Mouse (Mus musculus) ES-Bruce4 (cell line): ENCODE measurements at regions not wholly inside any gene's neighbourhood (a gene's known extent, or its start where the extent isn't known, plus 50 kb on each side); places are given as distances from the start of the nearest gene placed in this dataset.

ENCODE experiments used
- H3K27ac ChIP-seq: 2 replicates; pipeline ENCODE4 v1.5.1; 2012; ENCODE audit warnings: low read length, inconsistent platforms; ENCODE audit not compliant: insufficient read depth
- H3K27me3 ChIP-seq: 2 replicates; pipeline ENCODE4 v1.6.1; 2012; ENCODE audit warnings: mild to moderate bottlenecking, low read length, inconsistent platforms; ENCODE audit not compliant: control insufficient read depth, poor library complexity, insufficient read depth, severe bottlenecking
- H3K36me3 ChIP-seq: 2 replicates; pipeline ENCODE4 v1.6.1; 2012; ENCODE audit warnings: inconsistent platforms, mild to moderate bottlenecking, low read length, moderate library complexity; ENCODE audit not compliant: control insufficient read depth, poor library complexity, insufficient read depth, severe bottlenecking
- H3K4me1 ChIP-seq: one replicate; pipeline ENCODE4 v1.8.1; 2011; ENCODE audit warnings: low read length; ENCODE audit not compliant: control insufficient read depth, insufficient read depth
- H3K4me3 ChIP-seq: 2 replicates; pipeline ENCODE4 v1.5.1; 2011; ENCODE audit warnings: low read depth, mild to moderate bottlenecking, low read length
- H3K9ac ChIP-seq: 2 replicates; pipeline ENCODE4 v1.6.1; 2012; ENCODE audit warnings: low read depth, mild to moderate bottlenecking, inconsistent platforms; ENCODE audit not compliant: poor library complexity, severe bottlenecking
- H3K9me3 ChIP-seq: replicated peaks from 2 replicates; pipeline ENCODE4 v1.6.1; 2012; ENCODE audit warnings: mild to moderate bottlenecking, low read length, inconsistent platforms; ENCODE audit not compliant: control insufficient read depth, poor library complexity, insufficient read depth, severe bottlenecking
- CTCF ChIP-seq: IDR thresholded peaks from one replicate; pipeline ENCODE4 v1.8.1; 2011; ENCODE audit warnings: low read depth, low read length
- EP300 ChIP-seq: IDR thresholded peaks from 2 replicates; pipeline ENCODE4 v1.6.1; 2011; ENCODE audit warnings: low read depth, low read length; ENCODE audit not compliant: insufficient read depth
- POLR2A ChIP-seq: IDR thresholded peaks from one replicate; pipeline ENCODE4 v1.8.1; 2011; ENCODE audit warnings: low read length; ENCODE audit not compliant: insufficient read depth

- Histone ChIP-seq H3K9me3 (no peaks in the 10 kb centered on the region), H3K27ac (no peak overlapping the region), H3K36me3 (no peaks in the 10 kb centered on the region), H3K4me3 (no peak overlapping the region), H3K27me3 (no peaks in the 10 kb centered on the region), H3K9ac (no peak overlapping the region), H3K4me1 (no peaks in the 10 kb centered on the region)
- no peak for TF ChIP-seq CTCF
- TF ChIP-seq POLR2A = no peak
- no peak for TF ChIP-seq EP300
Observed at GRCm38 (mm10) chr16:30790036-30790435, 190.5 kb downstream of the Fam43a start.

- Histone ChIP-seq H3K36me3 (no peaks in the 10 kb centered on the region), H3K4me3 (no peak overlapping the region), H3K27ac (no peak overlapping the region), H3K4me1 (no peaks in the 10 kb centered on the region), H3K27me3 (no peaks in the 10 kb centered on the region), H3K9ac (no peak overlapping the region), H3K9me3 (no peaks in the 10 kb centered on the region)
- TF ChIP-seq POLR2A = no peak
- TF ChIP-seq EP300 = no peak
- TF ChIP-seq CTCF = no peak
Observed at GRCm38 (mm10) chr16:30790551-30791001, 191.1 kb downstream of the Fam43a start.

GRCm38 (mm10) chr16:30791048-30791855, 191.7 kb downstream of the Fam43a start:
- Histone ChIP-seq H3K9me3 (no peaks in the 10 kb centered on the region), H3K36me3 (no peaks in the 10 kb centered on the region), H3K4me3 (no peak overlapping the region), H3K27me3 (no peaks in the 10 kb centered on the region), H3K27ac (no peak overlapping the region), H3K9ac (no peak overlapping the region), H3K4me1 (no peaks in the 10 kb centered on the region)
- TF ChIP-seq CTCF = no peak
- no peak for TF ChIP-seq POLR2A
- TF ChIP-seq EP300 = no peak

GRCm38 (mm10) chr16:30792738-30793377, 193.3 kb downstream of the Fam43a start:
- Histone ChIP-seq H3K4me1 (no peaks in the 10 kb centered on the region), H3K9ac (no peak overlapping the region), H3K27ac (no peak overlapping the region), H3K36me3 (no peaks in the 10 kb centered on the region), H3K4me3 (no peak overlapping the region), H3K9me3 (no peaks in the 10 kb centered on the region), H3K27me3 (no peaks in the 10 kb centered on the region)
- no peak for TF ChIP-seq CTCF
- TF ChIP-seq POLR2A = no peak
- TF ChIP-seq EP300 = no peak

GRCm38 (mm10) chr16:30793378-30793753, 193.8 kb downstream of the Fam43a start:
- no peaks in the 10 kb centered on the region for H3K9me3 ChIP-seq
- TF ChIP-seq POLR2A = no peak
- no peaks in the 10 kb centered on the region for H3K27me3 ChIP-seq
- H3K9ac ChIP-seq = no peak overlapping the region
- H3K27ac ChIP-seq = no peak overlapping the region
- H3K4me3 ChIP-seq = no peak overlapping the region
- H3K36me3 ChIP-seq = no peaks in the 10 kb centered on the region
- H3K4me1 ChIP-seq = no peaks in the 10 kb centered on the region

- H3K9me3 ChIP-seq = no peaks in the 10 kb centered on the region
- no peaks in the 10 kb centered on the region for H3K4me1 ChIP-seq
- no peak overlapping the region for H3K9ac ChIP-seq
- no peak for TF ChIP-seq POLR2A
- no peak for TF ChIP-seq CTCF
- TF ChIP-seq EP300 = no peak
- no peak overlapping the region for H3K4me3 ChIP-seq
- H3K36me3 ChIP-seq = no peaks in the 10 kb centered on the region
- no peaks in the 10 kb centered on the region for H3K27me3 ChIP-seq
- H3K27ac ChIP-seq = no peak overlapping the region
Observed at GRCm38 (mm10) chr16:30793856-30794255, 194.3 kb downstream of the Fam43a start.
